Mouse (Mus musculus) CD4-positive helper T cell, adult 2 months (primary cell): ENCODE results near the gene Elp5.
"Not testable (repeated sequence)": the region's sequence is repeated elsewhere in the genome, so short reads cannot be mapped to it uniquely, and the experiment has no call there.

ENCODE experiments used
- DNase-seq: peaks from one replicate; pipeline ENCODE4 v3.0.0-alpha.2; 2012; ENCODE audit warnings: low read depth, missing footprints, low spot score

The Elp5 gene

GRCm38 (mm10) chr11:69961841-69962240 is 20.5 kb downstream of the Elp5 start:
- no peak for DNase-seq

DNA sequence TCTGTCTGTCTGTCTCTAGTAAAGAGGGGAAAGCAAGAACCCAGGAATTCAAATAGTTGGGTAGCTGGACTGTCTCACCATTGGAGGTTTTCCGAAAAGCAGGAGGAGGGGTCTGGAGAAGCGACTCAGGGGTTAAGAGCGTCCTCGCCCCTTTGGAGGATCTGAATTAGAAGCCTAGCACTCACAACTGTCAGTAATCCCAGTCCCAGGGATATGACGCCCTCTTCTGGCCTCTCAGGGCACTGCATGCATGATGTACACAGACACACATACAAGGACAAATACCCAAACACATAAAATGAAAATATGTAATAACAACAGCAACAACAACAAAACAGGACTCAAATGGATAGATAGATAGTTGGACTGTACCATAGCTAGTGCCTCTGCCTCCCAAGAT is 21.7 kb downstream of the Elp5 start:
- no peak for DNase-seq

DNA sequence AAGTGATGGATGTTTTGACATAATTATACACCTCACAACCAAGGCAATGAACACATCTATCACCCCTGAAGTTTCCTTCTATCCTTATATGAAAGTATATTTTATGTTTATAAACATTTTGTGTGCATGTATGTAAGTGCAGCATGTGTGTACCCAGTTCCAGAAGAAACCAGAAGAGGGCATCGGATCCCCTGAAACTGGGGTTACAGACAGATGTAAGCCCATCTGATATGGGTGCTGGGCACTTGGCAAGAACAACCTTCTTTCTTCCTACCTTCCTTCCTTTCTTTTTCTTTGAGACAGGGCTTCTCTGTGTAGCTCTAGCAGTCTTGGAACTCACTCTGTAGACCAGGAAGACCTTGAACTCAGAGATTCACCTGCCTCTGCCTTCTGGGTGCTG is 26.1 kb downstream of the Elp5 start:
- no peak for DNase-seq

DNA sequence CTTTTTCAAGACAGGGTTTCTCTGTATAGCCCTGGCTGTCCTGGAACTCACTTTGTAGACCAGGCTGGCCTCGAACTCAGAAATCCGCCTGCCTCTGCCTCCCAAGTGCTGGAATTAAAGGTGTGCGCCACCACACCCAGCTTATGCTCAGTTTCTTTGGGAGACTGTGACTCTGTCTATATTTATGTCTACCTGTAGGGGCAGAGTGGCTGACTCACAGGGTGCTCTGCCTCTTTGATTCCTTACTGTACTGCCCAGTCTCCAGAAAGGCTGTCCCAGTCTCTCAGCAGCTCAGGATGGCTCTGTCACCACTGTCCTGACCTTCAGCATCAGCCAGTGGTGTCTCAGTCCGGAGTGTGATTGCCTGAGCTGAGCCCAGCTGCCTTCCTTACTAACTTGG is 26.7 kb downstream of the Elp5 start:
- DNase-seq, result not testable (repeated sequence)

- no peak for DNase-seq
These were observed 28.9 kb downstream of the Elp5 start for GRCm38 (mm10) chr11:69953267-69953915.

DNA sequence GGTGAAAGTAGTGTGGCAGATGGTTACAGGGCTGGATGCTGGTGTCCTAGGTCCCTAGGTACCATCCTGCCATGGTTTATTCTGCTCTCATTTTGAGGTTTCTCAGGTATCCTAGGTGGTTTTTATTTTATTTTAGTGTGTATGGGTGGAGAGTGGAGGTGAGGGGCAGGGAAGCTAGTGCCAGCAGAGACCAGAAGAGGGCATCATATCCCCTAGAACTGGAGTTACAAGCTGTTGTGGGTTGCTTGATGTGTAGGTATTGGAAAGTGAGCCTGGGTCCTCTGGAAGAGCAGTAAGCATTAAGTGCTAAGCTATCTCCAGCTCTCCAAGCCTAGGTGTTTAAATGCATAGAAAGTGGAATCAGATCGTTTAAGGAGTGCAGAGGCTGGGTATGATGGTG is 30.0 kb downstream of the Elp5 start:
- no peak for DNase-seq

- DNase-seq, result no peak
These were observed 31.4 kb downstream of the Elp5 start for GRCm38 (mm10) chr11:69950807-69951459.

GRCm38 (mm10) chr11:69948763-69949150 is 33.6 kb downstream of the Elp5 start:
- DNase-seq, result peak; percentile 85

DNA sequence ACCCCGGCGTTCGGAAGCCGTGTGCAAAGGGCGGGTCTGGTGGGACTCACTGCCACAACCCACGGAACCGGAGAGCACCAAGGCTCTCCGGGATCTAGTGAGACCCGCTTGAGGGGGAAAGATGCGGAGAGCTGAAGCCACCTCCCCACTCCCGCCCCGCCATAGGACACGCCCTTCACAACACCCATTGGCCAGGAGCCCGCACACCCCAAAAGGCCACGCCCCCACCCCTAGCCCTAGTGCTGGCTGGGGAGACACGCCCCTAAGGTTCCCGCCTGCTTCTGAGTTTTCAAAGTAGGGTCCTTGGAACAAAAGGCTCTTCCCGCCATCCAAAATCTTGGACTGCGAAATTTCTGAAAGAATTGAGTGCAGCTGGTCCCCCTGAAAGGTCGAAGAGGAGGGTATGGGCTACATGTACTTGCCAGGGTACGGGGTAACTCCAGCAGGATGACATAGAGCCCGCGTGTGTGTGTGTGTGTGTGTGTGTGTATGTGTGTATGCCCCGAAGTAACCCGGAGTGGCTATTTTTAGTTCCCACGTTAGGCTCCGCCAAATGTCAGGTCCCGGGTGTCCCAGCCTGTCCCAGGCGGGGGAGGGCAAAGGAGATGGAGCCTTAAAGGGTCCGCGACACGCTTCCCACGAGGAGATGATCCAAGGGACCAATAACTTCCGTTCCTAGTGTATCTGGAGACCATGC is 34.1 kb downstream of the Elp5 start, which contains the start of gene Slc2a4:
Gene Slc2a4, minus strand, starts transcription at position 123 of the 697 bp plus-strand sequence.
- peak; percentile 87 for DNase-seq

DNA sequence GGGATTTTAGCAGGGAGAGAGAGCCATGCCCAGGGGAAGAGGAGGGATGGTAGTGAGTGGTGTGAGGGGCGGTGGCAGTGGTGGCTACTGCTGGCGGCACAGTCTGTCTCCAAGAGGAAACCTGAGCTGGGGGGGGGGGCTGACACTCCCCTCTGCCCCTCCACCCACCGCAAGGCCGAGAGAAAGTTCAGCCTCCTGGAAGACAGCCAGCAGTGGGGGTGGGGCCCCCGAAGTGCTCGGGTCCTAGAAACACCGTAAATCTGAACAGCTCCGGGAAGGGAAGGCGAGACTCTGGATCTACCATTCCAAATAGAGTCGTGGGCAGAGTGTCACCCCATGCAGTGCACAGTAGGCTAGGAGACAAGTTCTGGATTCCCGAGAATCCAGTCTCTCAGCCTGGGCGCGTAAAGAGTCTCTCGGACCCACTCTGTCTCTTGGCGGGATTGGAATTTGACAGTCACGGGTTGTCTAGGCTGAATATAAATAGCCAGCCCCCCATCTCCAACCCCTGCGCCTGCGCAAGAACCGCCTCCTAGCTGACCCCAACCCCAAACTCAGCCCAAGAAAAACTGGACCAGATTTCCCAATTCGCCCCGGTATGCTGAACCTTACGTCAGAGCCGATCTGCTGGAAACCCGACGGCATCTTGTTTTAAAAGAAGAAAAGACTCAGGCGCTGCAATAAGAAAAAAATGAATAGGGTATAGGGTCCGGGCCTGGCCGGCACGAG is 34.8 kb downstream of the Elp5 start:
- no peak for DNase-seq

- no peak for DNase-seq
These were observed 36.1 kb downstream of the Elp5 start for GRCm38 (mm10) chr11:69945997-69946891.

GRCm38 (mm10) chr11:69945216-69945615 is 37.1 kb downstream of the Elp5 start:
- no peak for DNase-seq

DNA sequence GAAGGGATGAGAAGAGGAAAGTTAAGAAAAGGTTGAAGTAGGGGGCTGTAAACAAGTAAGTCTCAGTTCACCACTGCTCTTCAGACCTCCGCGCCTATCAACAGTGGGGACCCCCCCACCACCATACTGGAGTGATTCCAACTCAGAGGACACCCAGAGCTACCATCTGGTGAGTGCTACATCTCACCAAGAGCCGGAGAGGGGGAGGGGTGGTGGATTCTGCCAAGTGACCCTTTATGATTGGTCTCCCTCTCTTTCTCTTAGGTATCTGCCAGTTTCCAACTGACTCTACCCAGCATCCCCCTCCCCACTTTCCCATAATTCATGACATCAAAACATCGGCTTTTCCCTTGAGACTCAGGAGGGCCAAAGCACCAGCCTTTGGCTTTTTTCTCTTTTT is 41.4 kb downstream of the Elp5 start:
- DNase-seq, result no peak

DNA sequence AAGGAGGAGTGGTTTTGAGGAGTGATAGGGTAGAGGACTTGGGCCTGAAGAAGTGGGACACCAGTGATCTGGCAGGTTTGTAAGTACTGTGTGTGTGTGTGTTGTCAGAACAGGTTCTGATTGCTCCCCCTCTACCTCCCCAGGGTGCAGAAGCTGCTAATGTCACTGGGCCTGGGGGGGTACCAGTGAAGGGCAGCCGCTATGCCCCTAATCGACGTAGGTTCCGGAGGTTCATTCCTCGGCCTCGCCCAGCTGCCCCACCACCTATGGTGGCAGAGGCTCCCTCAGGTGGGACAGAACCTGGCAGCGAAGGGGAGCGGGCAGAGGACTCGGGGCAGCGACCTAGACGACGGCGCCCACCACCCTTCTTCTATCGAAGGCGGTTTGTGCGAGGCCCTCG is 42.6 kb downstream of the Elp5 start:
- no peak for DNase-seq

GRCm38 (mm10) chr11:69939181-69939580 is 43.1 kb downstream of the Elp5 start:
- DNase-seq, result no peak

GRCm38 (mm10) chr11:69938401-69938979 is 43.8 kb downstream of the Elp5 start:
- DNase-seq, result no peak

DNA sequence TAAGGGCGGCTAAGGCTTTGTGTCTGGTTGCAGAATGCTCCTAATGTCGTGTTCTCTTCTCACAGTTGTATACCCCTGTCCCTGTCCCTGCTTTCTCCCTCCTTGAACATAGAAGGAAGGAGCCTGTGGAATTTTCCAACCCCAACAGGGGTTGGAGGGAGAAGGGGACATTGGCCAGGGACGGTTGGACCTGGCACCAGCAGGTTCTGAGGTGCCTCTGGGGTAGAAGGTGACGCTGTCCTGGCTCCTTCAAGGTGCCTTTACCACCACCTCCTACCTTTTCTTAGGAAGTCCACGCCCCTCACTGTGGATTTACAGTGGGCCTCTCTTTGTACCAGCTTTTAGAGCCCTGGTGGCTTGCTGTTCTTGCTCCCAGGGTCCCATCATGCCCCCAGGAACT is 44.5 kb downstream of the Elp5 start:
- no peak for DNase-seq

DNA sequence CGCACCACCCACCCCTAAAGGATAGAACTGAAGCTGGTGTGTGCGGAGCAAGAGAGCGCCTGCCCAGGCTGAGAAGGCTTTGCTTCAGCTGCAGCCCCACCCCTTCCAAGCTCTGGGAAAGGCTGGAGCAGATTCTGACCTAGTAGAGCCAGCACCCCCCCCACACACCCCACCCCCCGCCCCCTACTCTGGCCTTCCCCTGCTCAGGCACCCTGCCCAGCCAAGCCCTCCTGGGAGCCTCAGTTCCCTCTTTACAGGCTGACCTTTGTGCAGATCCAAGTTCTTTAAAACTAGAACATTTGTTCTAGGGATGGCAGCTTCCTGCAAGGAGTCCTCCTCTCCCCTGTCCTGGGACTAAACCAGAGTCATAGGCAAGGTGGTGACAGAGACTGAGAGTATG is 44.9 kb downstream of the Elp5 start:
- no peak for DNase-seq

DNA sequence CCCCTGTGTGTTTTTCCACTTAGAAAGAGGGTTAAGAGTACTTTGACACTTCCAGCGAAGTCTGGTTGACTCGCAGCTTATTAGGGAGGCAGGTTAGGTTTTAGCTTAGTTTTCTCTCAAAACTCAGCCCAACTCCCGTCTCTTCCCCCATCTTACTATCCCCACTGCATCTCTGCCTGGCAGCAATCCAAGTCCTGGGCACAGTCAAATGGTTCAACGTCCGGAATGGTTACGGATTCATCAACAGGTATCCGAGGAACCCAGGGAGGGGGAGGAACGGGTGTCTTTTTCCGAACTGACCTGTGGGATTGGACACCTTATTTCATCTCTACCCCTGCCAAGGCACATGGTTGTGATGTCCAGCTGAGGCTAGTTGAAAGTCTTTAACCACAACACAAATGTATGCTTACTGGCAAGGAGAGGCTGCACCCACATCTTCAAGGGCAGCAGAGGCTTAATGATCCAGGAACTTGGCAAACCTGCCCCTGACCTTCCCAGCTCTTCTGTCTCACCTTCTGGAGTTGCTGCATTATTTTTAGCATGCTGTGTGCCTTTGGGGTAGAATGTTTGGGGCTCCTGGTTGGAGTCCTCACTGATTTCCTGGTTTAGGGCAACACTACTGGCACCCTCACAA is 45.5 kb downstream of the Elp5 start:
- no peak for DNase-seq

GRCm38 (mm10) chr11:69936156-69936555 is 46.2 kb downstream of the Elp5 start:
- DNase-seq, result peak; percentile 57
